Mouse (Mus musculus) forelimb bud, embryonic 11.5 days (tissue): ENCODE results near the gene S100a2.

ENCODE experiments used
- DNase-seq: peaks from one replicate; pipeline ENCODE4 v3.0.0-alpha.2; 2012; ENCODE audit warnings: low read depth, low spot score

The S100a2 gene

GRCm38 (mm10) chr3:90589947-90590346, at the start of gene S100a2:
Gene S100a2 (plus strand): TSS chr3:90590247.
- DNase-seq, result no peak

DNA sequence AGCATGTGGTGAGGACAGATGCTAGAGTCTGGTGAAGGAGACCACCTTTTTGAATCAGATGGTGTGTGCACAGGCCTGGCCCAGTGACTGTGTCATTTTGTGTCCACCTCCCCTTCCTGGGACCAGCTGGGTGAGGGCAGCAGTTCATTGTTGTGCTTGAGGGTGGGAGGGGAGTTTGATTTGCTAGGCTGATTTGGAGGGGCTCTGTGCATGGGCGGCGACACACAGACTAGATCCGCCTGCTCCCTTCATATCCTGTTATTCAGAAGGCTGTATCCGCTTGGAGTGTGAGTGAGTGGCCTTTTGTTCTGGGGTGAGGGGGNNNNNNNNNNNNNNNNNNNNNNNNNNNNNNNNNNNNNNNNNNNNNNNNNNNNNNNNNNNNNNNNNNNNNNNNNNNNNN, 49.1 kb upstream of the S100a2 start:
- no peak for DNase-seq

DNA sequence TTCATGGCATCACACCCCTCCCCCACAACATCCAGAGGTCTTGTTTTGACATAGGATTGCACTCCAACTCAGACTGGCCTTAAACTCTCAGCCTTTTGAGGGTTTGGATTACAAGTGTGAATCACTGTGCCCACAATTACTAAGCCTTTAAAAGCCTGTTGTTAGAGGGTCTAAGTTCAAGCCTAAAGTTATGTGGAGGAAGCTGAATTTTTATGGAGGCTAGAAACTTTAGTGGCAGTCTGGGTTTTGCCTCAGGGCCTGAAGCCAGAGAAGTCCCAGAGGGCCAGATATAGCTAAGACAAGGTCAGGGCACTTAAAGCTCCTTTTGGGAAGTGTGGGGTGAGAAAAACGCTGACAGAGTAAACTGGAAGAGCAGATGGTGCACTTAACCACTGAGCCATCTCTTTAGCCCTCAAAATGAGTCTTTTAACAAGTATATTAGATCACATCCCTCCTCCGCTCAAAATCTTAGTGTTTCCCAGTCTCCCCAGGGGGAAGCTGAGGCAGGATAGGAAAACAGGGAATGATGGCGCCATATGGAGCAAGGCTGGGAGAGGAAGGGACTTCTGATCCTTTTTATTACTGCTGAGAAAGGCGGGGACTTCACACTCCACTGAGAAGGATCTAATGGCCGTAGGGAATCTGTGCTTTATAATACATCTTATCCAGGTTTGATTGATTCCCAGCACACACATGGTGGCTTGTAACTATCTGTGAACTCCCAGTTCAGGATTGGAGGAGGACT, 40.2 kb upstream of the S100a2 start:
- peak; percentile 40 for DNase-seq

DNA sequence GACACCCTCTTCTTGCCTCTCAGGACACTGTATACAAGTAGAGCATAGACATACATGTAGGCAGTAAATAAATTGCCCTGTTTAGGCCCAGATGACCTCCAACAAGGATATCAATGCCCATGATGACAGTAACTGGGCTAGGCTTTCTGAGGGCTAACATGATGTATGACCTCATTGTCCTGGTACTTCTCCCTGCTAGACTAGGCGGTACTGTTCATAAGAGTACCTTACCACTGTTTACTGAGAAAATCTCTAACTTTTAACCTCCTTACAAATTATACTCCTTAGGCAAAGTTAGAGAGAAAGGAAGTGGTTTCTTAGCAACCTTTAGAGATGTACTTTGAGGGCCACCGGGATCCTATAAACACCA, 39.6 kb upstream of the S100a2 start:
- DNase-seq, result no peak

- DNase-seq, result no peak
These were observed 37.8 kb upstream of the S100a2 start for GRCm38 (mm10) chr3:90552231-90552630.

DNA sequence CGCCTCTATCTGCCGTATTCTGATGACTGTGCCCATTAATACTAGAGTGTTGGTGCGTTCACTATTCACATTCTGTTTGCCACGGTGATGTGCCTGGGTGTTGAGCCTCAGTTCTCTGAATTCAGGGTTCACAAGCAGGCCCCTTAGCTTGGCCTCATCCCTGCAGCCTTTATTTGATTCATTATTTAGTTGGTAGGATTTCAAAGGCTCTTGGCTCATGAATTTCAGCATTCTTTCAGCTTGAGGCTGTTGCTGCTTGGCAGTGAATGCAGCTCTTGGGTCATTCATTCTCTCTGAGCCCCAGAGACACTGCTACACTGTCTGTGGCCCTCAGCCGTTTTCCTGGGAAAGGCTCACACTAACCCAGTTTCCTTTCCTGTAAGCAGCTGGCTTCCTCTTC, 34.1 kb upstream of the S100a2 start:
- DNase-seq, result no peak

DNA sequence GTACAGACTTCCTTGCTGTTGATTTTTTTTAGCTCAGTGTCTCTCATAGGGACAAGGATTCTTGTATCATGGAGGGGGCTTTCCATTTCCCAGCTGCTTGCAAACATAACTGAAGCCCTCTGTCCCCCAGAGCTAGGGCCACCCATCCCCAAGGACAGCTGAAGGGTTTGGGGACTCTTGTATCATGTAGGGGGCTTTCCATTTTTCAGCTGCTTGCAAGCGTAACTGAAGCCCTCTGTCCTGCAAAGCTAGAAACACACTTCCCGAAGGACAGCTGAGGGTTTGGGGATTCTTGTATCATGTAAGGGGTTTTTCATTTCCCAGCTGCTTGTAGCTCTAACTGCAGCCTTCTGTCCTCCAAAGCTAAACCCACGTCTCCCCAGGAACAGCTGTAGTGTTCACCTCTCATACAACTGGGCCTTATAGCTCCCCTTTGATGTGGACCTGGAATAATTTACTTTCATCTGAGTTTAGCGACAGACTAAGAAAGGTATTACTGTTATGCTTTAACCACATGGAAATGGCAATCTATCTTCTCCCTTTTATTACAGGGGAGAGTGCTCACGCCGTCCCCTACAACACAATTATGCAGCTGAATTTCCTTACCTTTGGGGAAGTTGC, 29.9 kb upstream of the S100a2 start, which contains the start of gene S100a3:
Gene S100a3, plus strand, starts transcription at position 571 of the 621 bp plus-strand sequence.
- no peak for DNase-seq

- DNase-seq, result no peak
These were observed 15.4 kb upstream of the S100a2 start for GRCm38 (mm10) chr3:90574691-90575090.

GRCm38 (mm10) chr3:90575320-90575719, 14.7 kb upstream of the S100a2 start:
- no peak for DNase-seq

- DNase-seq, result no peak
These were observed 13.6 kb upstream of the S100a2 start for GRCm38 (mm10) chr3:90576351-90577001.

GRCm38 (mm10) chr3:90579433-90579832, 10.6 kb upstream of the S100a2 start:
- DNase-seq, result no peak

- DNase-seq, result no peak
These were observed 8.9 kb upstream of the S100a2 start for GRCm38 (mm10) chr3:90581141-90581540.

DNA sequence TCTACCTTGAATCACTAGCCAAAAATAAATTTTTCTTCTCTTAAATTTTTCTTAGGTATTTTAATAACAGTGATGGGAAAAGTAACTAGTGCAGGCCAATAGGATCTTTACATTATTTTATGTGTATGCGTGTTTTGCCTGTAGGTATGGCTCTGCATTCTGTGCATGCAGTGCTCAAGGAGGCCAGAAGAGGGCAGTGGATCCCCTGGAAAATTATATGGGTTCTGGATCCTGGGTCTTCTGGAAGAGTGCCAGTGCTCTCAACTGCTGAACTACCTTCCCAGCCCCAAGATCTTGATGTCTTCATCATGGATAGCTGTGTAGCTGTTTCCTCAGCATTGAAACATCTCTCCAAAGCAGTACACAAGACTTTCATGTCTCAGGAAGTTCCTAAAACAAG, 7.9 kb upstream of the S100a2 start:
- DNase-seq, result no peak

DNA sequence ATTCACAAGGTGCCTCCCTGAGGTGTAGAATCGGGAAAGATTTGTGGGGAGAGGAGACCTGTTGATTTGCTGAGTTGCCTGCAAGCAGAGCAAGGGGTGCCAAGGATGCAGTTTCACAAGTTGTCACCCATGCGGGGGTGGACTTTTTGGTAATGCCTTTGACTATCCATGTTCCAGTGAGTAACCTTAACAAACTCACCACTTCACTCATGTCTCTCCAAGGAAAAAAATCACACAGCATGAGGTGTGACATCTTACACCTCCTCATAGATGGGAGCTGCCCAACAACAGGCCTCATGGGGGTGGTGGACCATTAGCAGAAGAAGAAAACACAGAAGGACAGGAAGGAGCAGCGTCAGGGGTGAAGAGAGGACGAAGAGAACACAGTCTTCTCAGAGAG, 7.5 kb upstream of the S100a2 start:
- no peak for DNase-seq

- DNase-seq, result no peak
These were observed 6.2 kb upstream of the S100a2 start for GRCm38 (mm10) chr3:90583893-90584292.

GRCm38 (mm10) chr3:90585595-90585994, 4.5 kb upstream of the S100a2 start:
- DNase-seq, result peak; percentile 78

DNA sequence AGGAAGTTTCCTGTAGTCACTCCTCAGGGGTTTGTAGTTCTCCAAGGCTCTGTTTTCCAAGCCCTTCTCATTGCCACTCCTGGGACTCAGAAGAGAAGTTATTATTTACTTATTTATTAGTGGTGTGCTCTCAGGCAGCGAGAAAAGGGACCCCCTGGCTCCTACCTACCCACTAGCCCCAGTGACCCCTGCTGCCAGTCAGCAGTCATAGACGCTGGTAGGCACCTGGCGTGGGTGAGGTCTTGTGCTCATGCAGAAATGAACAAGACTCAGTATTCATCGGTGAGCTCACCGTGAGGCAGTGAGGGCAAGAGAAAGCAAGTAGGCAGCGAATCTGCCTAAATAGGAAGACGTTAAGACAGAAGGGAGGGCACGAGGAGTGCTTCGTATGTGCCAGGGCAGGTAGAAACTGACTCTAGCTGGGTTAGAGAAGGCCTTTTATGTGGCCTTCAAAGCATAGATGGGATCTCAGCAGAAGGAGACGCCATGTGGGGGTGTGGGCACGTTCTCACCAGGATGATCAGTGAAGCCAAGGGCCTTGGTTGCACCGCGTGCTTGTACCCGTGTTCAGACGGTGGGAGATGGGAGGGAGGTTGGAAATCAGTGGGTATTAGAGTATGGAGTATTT, 3.9 kb upstream of the S100a2 start:
- no peak for DNase-seq

GRCm38 (mm10) chr3:90586906-90587305, 3.1 kb upstream of the S100a2 start:
- no peak for DNase-seq

GRCm38 (mm10) chr3:90587361-90588101, 2.5 kb upstream of the S100a2 start:
- no peak for DNase-seq

DNA sequence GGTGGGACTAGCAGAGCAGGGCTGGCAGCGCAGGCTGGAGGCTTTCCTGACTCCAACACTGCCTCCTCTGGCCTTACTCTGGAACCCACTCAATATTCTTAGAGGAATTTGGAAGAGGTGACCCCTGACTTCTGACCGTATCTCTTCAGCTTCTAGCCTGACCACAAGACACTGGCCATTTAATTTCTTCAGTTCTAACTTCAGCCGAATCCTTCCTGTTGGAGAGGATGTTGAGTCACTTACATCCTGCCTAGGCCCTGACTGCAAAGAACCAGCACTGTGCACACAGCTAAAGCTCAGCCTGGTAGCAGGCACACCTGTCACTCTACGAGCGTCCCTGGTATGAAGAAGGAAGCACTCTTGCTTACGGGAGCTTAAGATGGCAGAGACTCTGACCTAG, 657 bp upstream of the S100a2 start:
- no peak for DNase-seq

DNA sequence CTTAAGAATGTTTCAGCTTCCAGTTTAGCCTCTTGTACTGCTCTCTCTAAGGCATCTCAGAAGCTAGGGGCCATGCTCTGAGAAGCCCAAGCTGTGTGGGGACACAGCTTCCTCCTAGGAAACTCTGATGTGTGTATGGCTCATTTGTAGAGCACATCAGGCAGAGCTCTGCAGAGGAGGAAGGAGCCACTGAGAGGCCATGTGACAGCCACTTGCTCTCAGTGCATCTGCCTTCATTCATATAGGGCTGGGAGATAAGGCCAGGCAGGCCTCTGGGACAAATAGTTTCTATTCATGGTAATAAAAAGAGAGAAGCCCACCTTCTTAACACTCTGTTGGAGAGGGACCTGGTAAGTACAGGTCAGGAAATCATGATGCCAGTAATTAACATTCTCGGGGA, 4.4 kb downstream of the S100a2 start:
- no peak for DNase-seq

GRCm38 (mm10) chr3:90595556-90595955, 5.5 kb downstream of the S100a2 start:
- no peak for DNase-seq
